Mouse (Mus musculus): Measurements from ENCODE around the gene Gm49661. TPM values are rescaled to one million over a fixed set of nuclear protein-coding genes. Genes with fewer than 3 reads are reported as not detected.

Gm49661 gene
- polyA plus RNA-seq, 1 experiment: 477 TPM

DNA sequence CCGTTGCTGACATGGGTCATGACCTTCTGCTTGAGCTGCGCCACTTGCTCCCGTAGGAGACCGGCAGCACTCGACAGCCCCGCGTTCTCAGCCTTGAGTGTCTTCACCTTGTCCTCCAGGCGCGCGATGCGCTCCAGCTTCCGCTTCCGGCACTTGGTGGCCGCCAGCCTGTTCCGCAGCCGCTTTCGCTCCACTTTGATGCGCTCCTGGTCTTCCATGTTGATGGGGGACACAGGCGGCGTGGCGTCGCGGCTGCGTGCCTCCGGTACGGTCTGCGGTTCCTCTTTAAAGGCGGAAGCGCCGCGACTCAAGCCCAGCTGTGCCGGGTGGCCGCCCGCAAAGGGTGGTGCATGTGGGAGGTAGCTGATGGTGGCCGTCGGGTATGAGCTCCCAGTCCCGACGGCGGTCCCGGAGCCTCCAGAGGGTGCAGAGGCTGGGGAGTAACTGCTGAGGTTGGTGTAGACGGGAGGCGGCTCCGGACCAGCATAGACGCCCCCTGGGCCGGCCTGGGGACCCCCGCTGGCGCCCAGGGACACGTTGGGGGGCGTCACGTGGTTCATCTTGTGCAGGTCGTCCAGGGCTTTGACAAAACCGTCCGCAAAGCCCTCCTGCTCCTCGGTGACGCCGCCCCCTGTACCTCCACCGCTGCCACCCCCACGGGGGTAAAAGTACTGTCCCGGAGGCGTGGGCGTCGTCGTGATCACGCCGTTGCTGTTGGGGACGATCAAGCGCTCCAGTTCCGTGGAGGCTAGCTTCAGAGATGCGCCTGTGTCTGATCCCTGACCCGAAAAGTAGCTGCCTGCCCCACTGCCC is 8.4 kb upstream of the Gm49661 start:
- Histone ChIP-seq H3K36me3 (ENCODE audit: control insufficient read depth, insufficient read depth, low read length) (no peaks in the 10 kb centered on the region), H3K4me3 (ENCODE audit: control insufficient read depth, low read depth, low read length) (peak overlapping the region; percentile 80), H3K4me1 (ENCODE audit: control insufficient read depth, insufficient read depth, low read length) (peaks cover 59% of the 10 kb centered on the region), H3K27me3 (ENCODE audit: control insufficient read depth, insufficient read depth, low read length) (no peaks in the 10 kb centered on the region; the same call in 1 of the 2 replicates), H3K27ac (ENCODE audit: control insufficient read depth, insufficient read depth, low read depth, low read length) (peak overlapping the region; percentile 82)
- TF ChIP-seq CTCF (IDR thresholded peaks at IDR 0.05; ENCODE audit: control insufficient read depth, insufficient read depth, insufficient replicate concordance, low read depth, low read length): no peak
- 0 out of 2 replicates have a peak, but pooled peaks have one; percentile 44 for TF ChIP-seq POLR2A (IDR thresholded peaks at IDR 0.05; ENCODE audit: control insufficient read depth, low read depth, low read length)

DNA sequence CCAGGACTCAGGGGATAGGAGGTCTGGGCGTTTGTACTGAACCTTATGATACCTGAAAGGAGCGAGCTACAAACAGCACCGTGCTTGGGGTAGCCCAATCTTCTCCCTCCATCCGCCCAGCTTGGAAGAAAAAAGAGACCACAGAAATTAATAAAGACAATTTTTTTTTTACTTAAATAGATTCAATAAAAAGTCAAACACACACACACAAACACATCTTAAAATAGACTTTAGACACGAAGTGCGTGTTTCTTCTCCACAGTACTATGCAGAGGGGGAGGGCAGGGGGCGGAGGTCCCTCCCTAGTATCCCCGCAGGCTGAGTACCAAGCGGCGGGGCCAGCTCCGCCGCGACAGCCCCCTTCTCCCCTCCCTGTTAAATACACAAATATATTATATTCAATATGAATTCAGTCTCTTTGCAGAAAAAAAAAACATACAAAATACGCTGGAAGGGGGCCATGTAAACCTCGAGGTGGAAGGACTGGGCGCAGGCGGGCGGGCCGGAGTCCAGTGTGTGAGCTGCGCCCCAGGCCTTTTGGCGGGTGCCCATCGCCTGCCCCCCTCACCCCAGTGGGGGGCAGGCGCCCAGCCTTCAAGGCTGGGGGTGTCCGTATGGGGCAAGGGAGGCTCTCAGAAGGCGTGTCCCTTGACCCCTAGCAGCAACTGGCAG is 7.7 kb upstream of the Gm49661 start:
- H3K27me3 ChIP-seq (ENCODE audit: control insufficient read depth, insufficient read depth, low read length): no peaks in the 10 kb centered on the region; the same call in 1 of the 2 replicates
- peaks cover 57% of the 10 kb centered on the region for H3K4me1 ChIP-seq (ENCODE audit: control insufficient read depth, insufficient read depth, low read length)
- H3K4me3 ChIP-seq (ENCODE audit: control insufficient read depth, low read depth, low read length): peak overlapping the region; percentile 80
- H3K36me3 ChIP-seq (ENCODE audit: control insufficient read depth, insufficient read depth, low read length): no peaks in the 10 kb centered on the region
- peak overlapping the region; percentile 82 for H3K27ac ChIP-seq (ENCODE audit: control insufficient read depth, insufficient read depth, low read depth, low read length)
- TF ChIP-seq CTCF (IDR thresholded peaks at IDR 0.05; ENCODE audit: control insufficient read depth, insufficient read depth, insufficient replicate concordance, low read depth, low read length): no peak
- TF ChIP-seq POLR2A (IDR thresholded peaks at IDR 0.05; ENCODE audit: control insufficient read depth, low read depth, low read length): no peak; the same call in 1 of the 2 replicates

DNA sequence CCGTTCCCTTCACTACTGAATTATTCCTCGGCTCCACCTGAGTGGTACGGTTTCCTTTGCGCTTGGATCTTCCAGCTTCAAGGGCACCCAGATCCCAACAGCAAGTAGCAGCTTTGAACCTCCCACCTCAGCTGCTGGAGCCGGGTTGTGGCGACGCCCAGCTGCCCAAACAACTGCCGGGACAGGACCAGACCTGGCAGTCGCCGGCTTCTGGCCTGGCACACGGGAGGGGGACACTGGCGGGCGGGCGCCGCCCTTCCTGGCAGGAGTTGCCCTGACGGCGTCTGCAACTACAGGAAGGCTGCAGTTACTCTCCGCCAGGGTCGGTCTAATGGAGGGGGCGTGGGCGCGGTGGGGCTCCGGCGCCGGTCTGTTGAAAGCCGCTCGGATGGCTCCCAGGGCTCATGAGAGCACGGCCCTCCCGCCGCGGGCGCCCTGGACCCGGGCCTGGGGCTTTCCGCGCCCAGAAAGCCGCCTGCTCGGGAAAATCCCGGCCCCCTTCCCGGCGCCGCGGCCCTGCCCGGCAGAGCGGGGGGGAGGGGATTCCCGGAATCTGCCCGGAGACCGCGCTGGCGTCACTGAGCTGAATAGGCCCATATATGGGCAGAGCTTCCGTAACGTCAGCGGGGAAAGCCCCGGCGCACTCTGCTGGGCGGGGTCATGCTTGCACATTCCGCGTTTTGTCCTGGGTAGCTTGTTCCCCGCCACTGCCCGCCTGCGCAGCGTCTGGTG is 7.0 kb upstream of the Gm49661 start:
- Histone ChIP-seq H3K27me3 (ENCODE audit: control insufficient read depth, insufficient read depth, low read length) (no peaks in the 10 kb centered on the region; the same call in 1 of the 2 replicates), H3K36me3 (ENCODE audit: control insufficient read depth, insufficient read depth, low read length) (no peaks in the 10 kb centered on the region), H3K4me1 (ENCODE audit: control insufficient read depth, insufficient read depth, low read length) (peaks cover 54% of the 10 kb centered on the region), H3K4me3 (ENCODE audit: control insufficient read depth, low read depth, low read length) (peak overlapping the region; percentile 80), H3K27ac (ENCODE audit: control insufficient read depth, insufficient read depth, low read depth, low read length) (peak overlapping the region; percentile 74)
- no peak for TF ChIP-seq CTCF (IDR thresholded peaks at IDR 0.05; ENCODE audit: control insufficient read depth, insufficient read depth, insufficient replicate concordance, low read depth, low read length)
- peak; percentile 68 for TF ChIP-seq POLR2A (IDR thresholded peaks at IDR 0.05; ENCODE audit: control insufficient read depth, low read depth, low read length)

DNA sequence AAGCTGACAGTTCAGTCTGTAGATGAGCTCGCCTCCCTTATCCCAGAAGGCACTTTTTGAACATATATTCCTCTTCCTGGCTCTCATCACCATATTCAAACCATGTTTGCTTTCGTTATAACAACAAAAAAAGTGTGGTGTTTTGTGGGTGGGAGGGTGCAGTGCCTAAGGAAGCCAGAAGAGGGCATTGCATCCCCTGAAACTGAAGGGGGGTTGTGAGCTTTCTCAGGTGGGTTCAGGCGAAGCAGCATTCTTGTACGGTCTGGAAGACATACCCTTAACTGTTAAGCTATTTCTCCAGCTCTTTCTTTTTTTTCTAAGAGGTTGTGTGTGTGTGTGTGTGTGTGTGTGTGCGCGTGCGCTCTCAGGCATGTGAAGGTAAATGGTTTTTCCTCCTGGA is 6.2 kb upstream of the Gm49661 start:
- Histone ChIP-seq H3K27me3 (ENCODE audit: control insufficient read depth, insufficient read depth, low read length) (no peaks in the 10 kb centered on the region; the same call in 1 of the 2 replicates), H3K4me3 (ENCODE audit: control insufficient read depth, low read depth, low read length) (no peak overlapping the region; the same call in 1 of the 2 replicates), H3K36me3 (ENCODE audit: control insufficient read depth, insufficient read depth, low read length) (no peaks in the 10 kb centered on the region), H3K27ac (ENCODE audit: control insufficient read depth, insufficient read depth, low read depth, low read length) (peak overlapping the region; percentile 74), H3K4me1 (ENCODE audit: control insufficient read depth, insufficient read depth, low read length) (peaks cover 48% of the 10 kb centered on the region)
- TF ChIP-seq CTCF (IDR thresholded peaks at IDR 0.05; ENCODE audit: control insufficient read depth, insufficient read depth, insufficient replicate concordance, low read depth, low read length) (peak; percentile 57; the same call in 1 of the 2 replicates), POLR2A (IDR thresholded peaks at IDR 0.05; ENCODE audit: control insufficient read depth, low read depth, low read length) (no peak)

DNA sequence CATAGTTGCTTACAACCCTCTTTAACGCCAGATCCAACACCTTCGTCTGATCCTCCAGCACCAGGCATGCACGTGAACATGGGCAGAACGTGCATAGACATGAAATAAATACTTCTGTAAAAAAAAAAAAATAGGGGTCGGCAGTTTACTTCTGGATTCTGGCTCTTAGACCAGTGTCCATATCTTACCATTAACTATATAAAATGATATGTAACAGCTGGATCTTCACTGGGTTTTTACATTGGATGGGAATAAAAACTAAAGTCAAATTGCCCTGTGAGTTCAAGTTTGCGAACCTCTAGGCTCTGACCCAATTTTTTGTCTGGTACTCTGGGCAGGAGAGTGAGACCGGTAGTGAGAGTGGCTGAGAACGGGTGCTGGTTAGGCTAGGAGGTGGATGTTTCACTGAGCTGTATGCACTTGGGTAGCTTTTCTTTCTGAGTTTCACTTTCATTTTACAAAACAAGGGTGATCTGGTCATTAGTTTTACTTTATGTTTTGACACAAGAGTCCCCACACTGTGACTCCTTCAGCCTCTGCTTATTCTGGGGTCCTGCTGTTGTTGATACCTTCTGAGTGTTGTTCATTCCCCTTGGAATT is 5.4 kb upstream of the Gm49661 start:
- TF ChIP-seq POLR2A (IDR thresholded peaks at IDR 0.05; ENCODE audit: control insufficient read depth, low read depth, low read length): no peak
- TF ChIP-seq CTCF (IDR thresholded peaks at IDR 0.05; ENCODE audit: control insufficient read depth, insufficient read depth, insufficient replicate concordance, low read depth, low read length): no peak
- no peaks in the 10 kb centered on the region for H3K36me3 ChIP-seq (ENCODE audit: control insufficient read depth, insufficient read depth, low read length)
- H3K4me1 ChIP-seq (ENCODE audit: control insufficient read depth, insufficient read depth, low read length): peaks cover 47% of the 10 kb centered on the region
- no peak overlapping the region for H3K27ac ChIP-seq (ENCODE audit: control insufficient read depth, insufficient read depth, low read depth, low read length)
- no peak overlapping the region for H3K4me3 ChIP-seq (ENCODE audit: control insufficient read depth, low read depth, low read length)
- no peaks in the 10 kb centered on the region; the same call in 1 of the 2 replicates for H3K27me3 ChIP-seq (ENCODE audit: control insufficient read depth, insufficient read depth, low read length)

DNA sequence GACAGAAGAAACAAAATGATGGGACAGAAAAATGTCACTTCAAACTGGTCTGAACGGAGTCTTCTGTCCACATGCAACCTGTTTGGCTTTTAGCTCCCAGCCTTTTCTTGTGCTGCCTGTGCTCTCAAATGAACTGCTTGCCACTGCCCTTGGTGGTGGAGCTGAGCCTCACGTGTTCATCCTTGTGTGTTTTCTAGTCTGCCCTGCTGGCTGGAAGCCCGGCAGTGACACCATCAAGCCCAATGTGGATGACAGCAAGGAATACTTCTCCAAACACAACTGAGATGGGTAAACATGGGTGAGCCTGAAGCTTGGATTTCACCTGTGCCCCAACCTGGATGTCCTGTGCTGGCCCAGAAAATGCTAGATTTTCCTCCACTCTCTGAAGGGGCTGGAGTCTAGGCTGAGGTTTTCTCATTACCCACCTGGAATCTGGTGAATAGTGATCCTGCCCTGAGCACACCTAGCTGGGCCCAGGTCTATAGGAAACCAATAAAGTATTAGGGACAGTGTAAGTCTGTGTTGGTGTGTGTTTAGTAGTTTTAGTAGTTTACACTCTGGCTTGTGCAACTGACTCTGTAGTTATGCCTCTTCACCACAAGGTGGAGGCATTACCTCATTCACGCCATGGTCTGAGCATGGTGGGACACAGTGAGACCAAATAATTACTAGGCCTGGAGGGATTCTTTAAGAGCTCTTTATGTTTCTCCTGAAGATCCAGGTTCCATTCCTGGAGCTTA is 4.7 kb upstream of the Gm49661 start:
- H3K27ac ChIP-seq (ENCODE audit: control insufficient read depth, insufficient read depth, low read depth, low read length): no peak overlapping the region
- no peaks in the 10 kb centered on the region; the same call in 1 of the 2 replicates for H3K27me3 ChIP-seq (ENCODE audit: control insufficient read depth, insufficient read depth, low read length)
- no peaks in the 10 kb centered on the region for H3K36me3 ChIP-seq (ENCODE audit: control insufficient read depth, insufficient read depth, low read length)
- H3K4me3 ChIP-seq (ENCODE audit: control insufficient read depth, low read depth, low read length): no peak overlapping the region
- TF ChIP-seq POLR2A (IDR thresholded peaks at IDR 0.05; ENCODE audit: control insufficient read depth, low read depth, low read length) (no peak), CTCF (IDR thresholded peaks at IDR 0.05; ENCODE audit: control insufficient read depth, insufficient read depth, insufficient replicate concordance, low read depth, low read length) (no peak)
- H3K4me1 ChIP-seq (ENCODE audit: control insufficient read depth, insufficient read depth, low read length): peaks cover 46% of the 10 kb centered on the region
